Mouse (Mus musculus): Measurements from ENCODE around the gene Nucb1. TPM values are rescaled to one million over a fixed set of nuclear protein-coding genes. Genes with fewer than 3 reads are reported as not detected.
A peak's percentile ranks its signal among the peaks of the same experiment; 100 is the strongest.
"Not testable (repeated sequence)": the region's sequence is repeated elsewhere in the genome, so short reads cannot be mapped to it uniquely, and the experiment has no call there.

Gene Nucb1
- total RNA-seq, 2 experiments from 2014 or later, result 272 to 283 TPM

GRCm38 (mm10) chr7:45491264-45491663 is 18.9 kb downstream of the Nucb1 start:
- no peak for DNase-seq (ENCODE audit: low spot score in 2 of 2)

- DNase-seq (ENCODE audit: low spot score in 2 of 2), result no peak
These were observed 19.4 kb downstream of the Nucb1 start for GRCm38 (mm10) chr7:45490822-45491221.

GRCm38 (mm10) chr7:45489578-45489977 is 20.6 kb downstream of the Nucb1 start:
- DNase-seq (ENCODE audit: low spot score in 2 of 2), result no peak

GRCm38 (mm10) chr7:45488293-45489204 is 21.7 kb downstream of the Nucb1 start, which contains the start of gene Dhdh:
TSS of gene Dhdh (minus strand) at chr7:45488805.
- peak; percentile 73 to 78 for DNase-seq (ENCODE audit: low spot score in 2 of 2)

- no peak for DNase-seq (ENCODE audit: low spot score in 2 of 2)
These were observed 22.3 kb downstream of the Nucb1 start for GRCm38 (mm10) chr7:45487861-45488292.

GRCm38 (mm10) chr7:45486761-45487415 is 23.3 kb downstream of the Nucb1 start, which contains the start of gene Gm45808:
TSS of gene Gm45808 (minus strand) at chr7:45486811.
- no peak for DNase-seq (ENCODE audit: low spot score in 2 of 2)

GRCm38 (mm10) chr7:45486158-45486557 is 24.0 kb downstream of the Nucb1 start:
- DNase-seq (ENCODE audit: low spot score in 2 of 2), result no peak

- not testable (repeated sequence) for DNase-seq (ENCODE audit: low spot score in 2 of 2)
These were observed 25.2 kb downstream of the Nucb1 start for GRCm38 (mm10) chr7:45484985-45485384.

- no peak for DNase-seq (ENCODE audit: low spot score in 2 of 2)
These were observed 28.0 kb downstream of the Nucb1 start for GRCm38 (mm10) chr7:45482166-45482565.

- DNase-seq (ENCODE audit: low spot score in 2 of 2), result no peak
These were observed 28.8 kb downstream of the Nucb1 start, which contains the start of gene Tulp2 for GRCm38 (mm10) chr7:45481374-45481927. TSS of gene Tulp2 (plus strand) at chr7:45481877.

- not testable (repeated sequence) for DNase-seq (ENCODE audit: low spot score in 2 of 2)
These were observed 29.9 kb downstream of the Nucb1 start for GRCm38 (mm10) chr7:45480310-45480709.

GRCm38 (mm10) chr7:45478774-45479173 is 31.4 kb downstream of the Nucb1 start:
- DNase-seq (ENCODE audit: low spot score in 2 of 2), result no peak

- DNase-seq (ENCODE audit: low spot score in 2 of 2), result peak in 1 of 2 experiments; percentile 51
These were observed 33.2 kb downstream of the Nucb1 start for GRCm38 (mm10) chr7:45477003-45477402.

GRCm38 (mm10) chr7:45476453-45476852 is 33.8 kb downstream of the Nucb1 start:
- DNase-seq (ENCODE audit: low spot score in 2 of 2), result no peak

GRCm38 (mm10) chr7:45475291-45475969 is 34.8 kb downstream of the Nucb1 start:
- no peak for DNase-seq (ENCODE audit: low spot score in 2 of 2)

- DNase-seq (ENCODE audit: low spot score in 2 of 2), result peak; percentile 49 to 74
These were observed 39.3 kb downstream of the Nucb1 start for GRCm38 (mm10) chr7:45470869-45471268.

GRCm38 (mm10) chr7:45467090-45467670 is 43.0 kb downstream of the Nucb1 start:
- no peak for DNase-seq (ENCODE audit: low spot score in 2 of 2)

GRCm38 (mm10) chr7:45466283-45467089 is 43.7 kb downstream of the Nucb1 start, which contains the start of gene Bax:
TSS of gene Bax (minus strand) at chr7:45466898.
- DNase-seq (ENCODE audit: low spot score in 2 of 2), result peak; percentile 88 to 91

- DNase-seq (ENCODE audit: low spot score in 2 of 2), result no peak
These were observed 44.7 kb downstream of the Nucb1 start for GRCm38 (mm10) chr7:45465549-45465948.

GRCm38 (mm10) chr7:45465112-45465511 is 45.1 kb downstream of the Nucb1 start:
- no peak for DNase-seq (ENCODE audit: low spot score in 2 of 2)
